Mouse (Mus musculus): ENCODE data around the gene Mapkap1.

The Mapkap1 gene

DNA sequence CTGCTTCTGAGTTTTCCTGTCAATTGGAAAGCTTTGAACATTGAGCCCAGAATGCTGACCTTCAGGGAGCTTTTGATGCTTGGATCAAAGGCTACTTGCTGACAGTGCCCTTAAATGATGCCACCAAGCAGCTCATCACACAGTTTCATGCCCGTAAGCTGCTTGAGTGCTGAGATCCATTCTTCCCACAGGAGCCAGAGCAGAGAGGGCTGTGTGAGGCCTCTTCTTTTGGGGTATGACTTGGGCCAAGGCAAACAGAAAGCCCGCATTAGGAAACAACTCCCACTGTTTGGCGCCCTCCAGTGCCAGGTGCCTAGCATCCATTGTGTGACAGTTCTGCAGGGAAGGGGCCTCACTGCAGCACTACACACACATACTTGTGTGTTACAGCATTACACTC, 123.5 kb downstream of the Mapkap1 start:
- in situ Hi-C loops (cut with MboI, MseI): no loop called here

DNA sequence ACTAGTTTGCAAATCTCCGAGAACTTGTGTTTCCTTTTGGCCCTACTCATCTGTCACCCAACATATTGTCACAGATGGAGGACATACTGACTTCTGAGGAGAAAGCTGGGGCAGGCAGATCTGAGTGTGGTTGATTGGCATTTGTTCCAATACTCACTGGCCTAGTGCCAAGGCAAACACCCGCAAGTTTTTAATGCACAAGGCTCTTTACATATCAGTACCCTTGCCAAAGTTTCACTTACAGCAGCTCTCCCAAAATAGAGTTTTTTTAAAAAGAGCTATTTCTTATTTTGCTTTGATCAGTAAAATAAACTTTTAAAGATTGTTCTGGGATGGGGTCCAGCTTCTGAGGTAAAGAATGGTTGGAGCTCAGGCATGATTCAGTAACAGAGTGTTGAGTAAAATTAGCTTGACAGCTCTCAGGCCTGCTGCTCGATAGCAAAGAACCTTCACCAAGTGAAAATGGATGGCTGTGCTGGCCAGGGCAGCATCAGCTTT, 125.3 kb downstream of the Mapkap1 start:
- in situ Hi-C loops (cut with MboI, MseI): no loop called here

DNA sequence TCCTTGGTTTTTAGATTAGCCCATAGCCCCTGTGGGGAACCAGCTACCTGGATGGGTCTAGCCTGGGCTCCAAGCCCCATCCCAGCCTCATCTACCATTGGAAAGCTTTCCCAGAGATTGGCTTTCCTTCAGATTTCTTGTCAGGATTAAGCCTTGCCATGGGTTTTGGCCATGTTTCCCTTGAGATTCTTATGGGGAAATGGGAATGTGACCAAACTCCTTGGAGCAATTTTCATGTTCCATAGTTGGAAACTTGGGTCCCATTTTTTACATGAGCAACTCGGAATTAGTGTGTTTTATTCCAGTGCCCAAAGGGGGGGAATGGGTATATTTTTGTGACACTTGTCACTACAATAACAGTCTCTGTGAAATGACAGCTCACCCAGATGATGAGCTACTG, 125.8 kb downstream of the Mapkap1 start:
- in situ Hi-C loops (cut with MboI, MseI): no loop called here

DNA sequence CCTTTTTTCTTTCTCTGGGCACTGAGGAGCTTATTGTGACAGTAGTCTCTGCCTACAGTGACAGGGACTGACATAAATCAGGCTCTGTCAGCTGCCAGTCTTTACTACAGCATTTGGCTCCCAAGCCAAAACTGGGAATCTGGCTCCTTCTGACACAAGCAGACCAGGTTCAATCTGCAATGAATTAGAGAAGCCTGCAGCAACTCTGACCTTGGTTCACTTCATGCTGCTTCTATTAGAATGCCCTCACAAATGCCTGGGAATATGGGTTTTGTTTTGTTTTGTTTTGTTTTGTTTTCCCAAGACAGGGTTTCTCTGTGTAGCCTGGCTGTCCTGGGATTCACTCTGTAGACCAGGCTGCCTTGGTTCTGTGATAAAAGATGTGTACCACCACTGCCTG, 126.7 kb downstream of the Mapkap1 start:
- in situ Hi-C loops (cut with MboI, MseI): no loop called here

DNA sequence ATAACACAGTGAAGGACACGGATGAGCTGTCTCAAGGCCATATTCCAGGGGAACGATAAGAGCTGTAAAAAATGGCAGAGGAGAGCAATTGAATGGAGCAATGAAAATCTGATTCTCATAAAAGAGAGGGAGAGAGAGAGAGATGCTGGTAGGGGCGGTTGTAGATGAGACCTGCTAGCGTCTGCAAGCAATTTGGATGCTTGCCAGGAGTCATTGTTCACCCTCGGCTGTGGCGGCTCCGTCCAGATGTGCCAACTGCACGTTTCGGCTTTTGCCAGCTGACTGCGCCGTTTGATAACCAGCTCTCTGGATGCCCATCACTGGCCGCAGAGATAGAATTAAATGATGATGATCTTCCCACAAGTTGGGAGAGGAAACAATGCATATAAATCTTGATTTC, 128.4 kb downstream of the Mapkap1 start:
- in situ Hi-C loops (cut with MboI, MseI): no loop called here

DNA sequence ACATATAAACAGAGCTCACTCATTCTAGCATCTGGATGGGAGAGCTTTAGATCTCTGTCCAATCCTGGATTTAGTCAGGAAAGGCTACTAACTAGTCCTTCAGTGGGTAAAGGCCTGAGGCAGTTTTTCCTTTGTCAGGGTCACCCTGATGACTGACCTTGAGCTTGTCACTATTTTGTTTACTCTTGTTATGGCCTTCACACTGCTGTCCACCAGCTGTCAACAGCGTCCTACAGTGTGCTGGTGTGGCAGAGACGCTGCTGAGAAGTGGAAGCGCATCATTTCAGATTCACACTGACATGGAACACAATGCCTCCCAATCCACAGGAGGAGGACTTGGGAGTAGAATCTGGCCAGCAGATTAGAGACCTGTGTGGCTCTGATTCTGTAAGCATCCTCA, 130.8 kb downstream of the Mapkap1 start:
- in situ Hi-C loops (cut with MboI, MseI): no loop called here

DNA sequence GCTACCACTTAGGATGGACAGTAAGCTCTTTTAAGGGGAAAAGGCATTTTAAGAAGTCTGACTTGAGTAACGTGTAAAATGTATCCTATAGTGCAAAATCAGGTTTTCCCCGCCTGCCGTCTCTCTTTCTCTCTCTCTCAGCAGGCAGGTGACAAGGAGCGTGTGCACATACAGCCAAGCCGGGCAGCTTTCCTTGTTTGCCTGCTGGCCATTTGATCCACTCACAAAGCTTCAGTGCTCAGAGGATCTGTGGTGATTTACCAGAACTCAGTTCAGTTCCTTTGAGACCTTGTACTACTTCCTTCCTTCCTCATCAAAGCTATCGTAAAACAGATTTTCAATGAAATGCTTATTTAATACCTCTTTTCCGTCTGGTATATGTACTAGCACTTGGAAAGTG, 137.0 kb downstream of the Mapkap1 start:
- in situ Hi-C loops (cut with MboI, MseI): no loop called here

DNA sequence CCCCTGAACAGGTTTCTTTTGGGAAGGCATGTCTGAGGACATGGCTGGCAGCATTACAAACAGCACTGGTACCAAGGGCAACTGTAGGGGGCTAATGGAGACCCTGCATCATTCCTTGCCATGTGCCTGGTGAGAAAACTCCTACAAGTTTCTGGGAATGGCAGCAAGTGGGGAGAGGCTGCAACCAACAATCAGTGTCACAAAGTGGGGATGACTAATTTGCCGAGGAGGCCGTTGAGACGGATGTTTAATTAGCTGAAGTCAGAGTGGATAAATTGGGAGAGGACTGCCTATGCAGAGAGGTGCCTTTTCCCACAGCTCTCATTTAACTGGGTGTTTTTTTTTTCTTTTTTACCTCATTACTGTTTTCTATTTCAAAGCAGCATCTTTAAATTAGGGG, 137.4 kb downstream of the Mapkap1 start:
- in situ Hi-C loops (cut with MboI, MseI): no loop called here

DNA sequence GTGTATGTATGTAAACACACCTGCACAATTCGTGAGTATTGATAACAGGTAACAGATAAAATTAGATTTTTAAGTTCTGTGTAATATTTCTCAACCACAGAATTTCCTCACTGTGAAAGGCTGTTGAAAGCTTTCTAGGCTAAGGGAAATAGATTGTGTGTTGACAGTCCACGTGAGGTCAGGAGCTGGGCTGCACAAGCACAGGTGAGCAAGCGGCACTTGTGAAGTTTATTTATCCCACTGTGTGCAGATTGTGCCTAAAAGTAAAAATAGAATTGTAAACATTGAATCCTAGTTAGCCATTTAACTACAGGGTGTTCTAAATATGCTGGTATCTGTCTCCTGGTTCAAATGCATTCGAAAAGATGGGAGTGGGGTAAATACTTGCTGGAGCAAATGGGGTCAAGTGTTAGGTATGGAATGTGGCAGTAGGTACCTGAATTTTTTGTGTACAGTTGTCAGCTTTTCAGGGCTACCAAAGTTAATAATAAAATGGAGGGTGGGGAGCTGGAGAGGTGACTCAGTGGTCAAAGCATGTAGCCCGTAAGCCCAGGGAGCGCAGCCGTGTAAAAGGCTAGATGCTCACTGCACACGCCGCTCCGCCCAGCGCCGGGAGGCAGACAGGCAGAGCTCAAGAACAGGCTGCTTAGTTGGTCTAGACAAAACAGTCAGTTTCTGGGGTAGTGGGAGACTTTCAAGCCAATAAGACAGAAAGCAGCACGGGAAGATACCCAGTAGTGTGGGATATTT, 138.2 kb downstream of the Mapkap1 start:
- in situ Hi-C loops (cut with MboI, MseI): no loop called here

DNA sequence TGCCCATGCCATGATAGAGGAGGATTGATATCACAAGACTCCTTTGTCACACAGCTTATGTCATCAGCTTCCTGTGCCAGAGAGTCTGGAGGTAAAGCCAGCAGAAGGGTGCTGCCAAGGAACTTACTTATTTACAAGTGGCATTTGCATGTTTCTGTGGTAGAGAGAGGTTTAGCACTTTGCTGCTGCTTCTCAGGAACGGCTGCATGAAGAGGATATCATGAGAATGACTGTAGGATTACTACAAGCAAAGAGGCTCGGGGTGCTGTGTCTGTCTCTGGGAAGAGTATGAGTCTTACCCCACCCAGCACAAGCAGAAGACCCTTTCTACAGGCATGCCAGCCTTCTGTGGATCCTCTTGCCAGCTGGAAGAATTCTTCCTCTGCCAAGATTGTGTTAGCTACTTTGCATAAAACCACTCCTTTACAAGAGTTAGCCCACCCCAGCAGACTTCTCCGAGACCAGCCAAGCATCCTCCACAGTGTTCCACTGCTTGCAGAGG, 139.7 kb downstream of the Mapkap1 start:
- in situ Hi-C loops (cut with MboI, MseI): no loop called here

DNA sequence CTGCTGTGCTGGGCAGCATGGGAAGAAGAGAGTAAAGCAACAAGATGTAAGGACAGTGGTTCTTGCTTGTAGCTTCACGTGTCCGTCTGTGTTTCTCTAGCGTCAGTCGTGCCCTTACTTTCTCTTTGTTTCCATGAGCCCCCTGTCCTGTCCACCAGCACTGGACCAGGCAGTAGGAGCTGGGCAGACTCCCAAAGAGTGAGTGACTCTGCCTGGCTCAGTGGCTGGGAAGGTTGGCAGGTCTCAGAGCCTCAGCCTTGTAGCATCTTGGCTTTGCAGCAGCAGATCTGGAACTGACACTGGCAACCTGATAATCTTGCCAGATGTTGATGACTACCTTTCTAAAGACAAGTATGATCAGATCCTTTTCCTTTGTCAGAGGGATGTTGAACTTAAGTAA, 140.9 kb downstream of the Mapkap1 start:
- in situ Hi-C loops (cut with MboI, MseI): no loop called here

DNA sequence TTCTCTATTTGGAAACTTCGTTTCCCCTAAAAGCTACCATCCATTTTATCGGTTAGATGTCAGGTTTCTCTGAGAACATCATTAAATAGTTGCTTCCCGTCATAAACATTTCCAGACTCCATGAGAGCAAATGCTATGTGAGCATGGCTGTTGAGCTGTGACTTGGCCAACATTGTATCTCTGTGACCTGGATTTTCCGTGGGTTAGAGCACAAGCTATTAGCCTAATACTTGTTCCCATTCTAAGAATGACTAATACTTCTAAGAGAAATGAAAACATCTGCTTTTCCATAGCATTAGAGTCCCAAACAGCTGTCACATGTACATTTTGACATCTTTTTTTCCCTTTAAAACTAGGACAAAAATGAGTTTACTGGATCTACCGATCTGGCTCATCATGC, 142.4 kb downstream of the Mapkap1 start:
- in situ Hi-C loops (cut with MboI, MseI): no loop called here

DNA sequence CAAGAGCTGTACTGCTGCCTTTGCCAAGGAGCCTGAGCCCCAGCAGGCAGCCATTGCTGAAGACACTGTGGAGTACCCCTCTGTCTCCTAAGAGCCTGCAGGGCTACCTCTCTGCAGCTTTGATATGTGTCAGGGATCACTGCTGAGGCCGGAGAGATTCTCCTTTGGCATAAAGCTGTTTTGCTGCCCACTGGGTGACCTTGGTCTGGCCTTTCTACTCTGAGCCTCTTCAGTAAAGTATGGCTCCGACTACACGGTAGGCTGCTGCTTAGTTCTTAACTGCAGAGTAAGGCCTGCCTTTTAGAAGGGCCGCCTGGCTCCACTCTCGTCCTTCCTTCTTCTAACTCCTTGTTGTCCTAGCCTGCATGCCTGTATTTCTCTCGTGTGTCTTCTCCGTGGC, 142.9 kb downstream of the Mapkap1 start:
- in situ Hi-C loops (cut with MboI, MseI): no loop called here

DNA sequence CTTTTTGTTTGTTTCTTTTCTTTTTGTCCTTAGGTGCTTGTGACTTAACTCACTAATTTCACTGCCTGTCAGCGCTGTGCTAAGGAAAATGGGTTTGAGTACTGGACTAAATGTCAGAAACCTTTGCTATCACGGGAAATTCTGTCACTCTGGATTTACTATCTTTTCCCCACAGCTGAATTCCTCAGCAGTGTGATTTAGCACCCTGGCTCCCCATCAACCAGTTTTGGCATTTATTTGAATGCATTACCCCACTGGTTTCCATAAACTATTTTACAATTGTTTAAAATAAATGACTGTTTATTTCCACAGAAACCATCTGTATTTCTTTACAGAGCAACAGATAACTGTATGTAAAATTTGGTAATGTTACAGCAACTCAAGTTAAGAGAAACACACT, 146.2 kb downstream of the Mapkap1 start:
- in situ Hi-C loops (cut with MboI, MseI): no loop called here

DNA sequence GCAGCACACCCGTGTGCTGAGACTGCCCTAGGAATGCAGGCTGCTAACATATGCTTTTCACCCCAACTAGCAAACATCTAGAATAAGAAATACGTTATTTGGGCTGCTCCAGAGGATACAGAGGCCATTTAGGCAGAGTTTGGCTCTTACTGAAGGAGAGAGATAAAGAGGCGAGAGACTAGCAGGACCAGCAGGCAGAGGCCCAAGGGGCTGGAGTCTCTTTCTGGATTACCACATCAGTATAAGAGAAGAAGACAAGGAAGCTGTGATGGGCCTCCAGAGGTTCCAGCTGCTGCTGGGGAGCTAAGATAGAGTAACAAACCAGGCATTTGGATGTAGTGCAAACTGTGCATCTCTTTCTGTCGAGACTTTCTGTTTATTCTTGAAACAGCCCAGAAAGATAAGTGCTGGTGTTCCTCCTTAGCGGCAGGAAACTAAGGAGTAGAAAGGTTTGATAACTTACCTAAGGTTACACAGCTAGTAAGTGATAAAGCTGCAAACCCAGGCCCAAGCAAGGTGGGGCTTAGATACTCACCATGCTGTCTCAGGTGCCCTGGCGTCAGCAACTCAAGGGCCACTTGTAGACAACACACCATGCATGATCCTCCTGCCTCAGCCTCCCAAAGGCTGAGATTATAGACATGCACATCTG, 147.1 kb downstream of the Mapkap1 start:
- in situ Hi-C loops (cut with MboI, MseI): no loop called here

DNA sequence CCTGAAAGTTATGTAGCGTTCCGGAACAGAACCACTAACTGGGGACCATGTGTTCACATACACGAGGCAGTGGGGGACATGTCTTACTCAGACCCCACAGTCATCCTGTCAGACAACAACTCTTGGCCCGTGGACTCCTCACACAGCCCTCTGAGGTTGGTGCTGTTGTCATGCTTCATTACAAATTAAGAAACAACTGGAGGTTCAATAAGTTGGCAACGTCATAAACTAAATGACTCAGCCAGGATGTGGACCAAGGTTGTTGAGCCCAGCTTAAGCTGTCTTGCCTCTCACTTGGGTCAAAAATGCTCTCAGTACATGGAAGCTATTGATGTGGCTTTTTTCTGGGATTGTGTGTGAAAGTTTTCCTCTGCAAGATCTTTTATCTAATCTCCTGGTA, 153.6 kb downstream of the Mapkap1 start:
- in situ Hi-C loops (cut with MboI, MseI): loop anchor here in 1 of 2 experiments (10.0 kb wide), 1 partner anchor 1535 kb away; no protein-coding TSS in a partner anchor

DNA sequence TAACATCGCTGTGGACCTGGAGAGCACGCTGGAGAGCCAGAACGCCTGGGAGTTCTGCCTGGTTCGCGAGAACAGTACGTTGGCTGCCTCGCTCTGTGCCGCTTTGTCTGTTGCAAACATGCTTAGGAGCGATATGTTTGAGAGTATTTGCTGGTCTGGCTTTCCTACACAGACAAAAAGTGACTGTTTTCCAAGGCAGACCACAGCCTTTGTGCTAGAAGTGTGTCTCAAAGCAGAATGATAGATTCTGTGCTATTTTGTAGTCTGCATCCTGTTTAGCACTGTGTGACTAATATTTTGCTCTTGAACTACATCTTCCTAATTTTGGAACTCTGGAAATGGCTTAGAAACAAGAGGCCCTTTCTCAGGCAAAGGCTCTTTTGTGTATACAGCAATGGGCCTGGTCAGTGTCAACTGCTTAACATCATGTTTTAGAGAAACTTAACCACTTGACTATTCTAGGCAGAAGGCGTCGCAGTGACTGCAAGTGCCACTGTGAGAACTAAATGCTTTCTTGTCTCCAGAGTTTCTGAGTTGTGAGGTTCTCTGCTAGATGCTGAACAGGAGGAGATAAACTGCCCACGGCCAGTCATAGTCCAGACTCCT, 156.6 kb downstream of the Mapkap1 start:
- in situ Hi-C loops (cut with MboI, MseI): loop anchor here in 1 of 2 experiments (10.0 kb wide), 1 partner anchor 1532 kb away; no protein-coding TSS in a partner anchor

DNA sequence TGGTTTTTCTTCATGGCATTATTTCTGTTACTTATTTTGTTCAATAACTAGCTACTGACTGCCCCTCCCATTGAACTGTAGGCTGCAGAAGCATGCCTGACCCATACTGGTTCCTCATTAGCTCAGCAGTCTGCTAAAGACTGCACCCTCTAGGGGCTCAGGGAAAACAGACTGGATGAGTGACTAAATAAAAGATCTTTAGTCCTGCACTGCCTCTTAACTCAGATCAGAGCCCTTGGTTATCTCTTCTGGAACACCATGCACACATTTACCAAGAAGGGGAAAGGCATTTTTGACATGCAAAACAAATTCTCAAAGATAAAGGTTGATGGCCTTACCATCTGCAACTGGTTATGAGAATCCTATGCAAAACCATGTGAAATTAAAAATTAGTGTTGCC, 157.3 kb downstream of the Mapkap1 start:
- in situ Hi-C loops (cut with MboI, MseI): loop anchor here in 1 of 2 experiments (10.0 kb wide), 1 partner anchor 1531 kb away; no protein-coding TSS in a partner anchor

DNA sequence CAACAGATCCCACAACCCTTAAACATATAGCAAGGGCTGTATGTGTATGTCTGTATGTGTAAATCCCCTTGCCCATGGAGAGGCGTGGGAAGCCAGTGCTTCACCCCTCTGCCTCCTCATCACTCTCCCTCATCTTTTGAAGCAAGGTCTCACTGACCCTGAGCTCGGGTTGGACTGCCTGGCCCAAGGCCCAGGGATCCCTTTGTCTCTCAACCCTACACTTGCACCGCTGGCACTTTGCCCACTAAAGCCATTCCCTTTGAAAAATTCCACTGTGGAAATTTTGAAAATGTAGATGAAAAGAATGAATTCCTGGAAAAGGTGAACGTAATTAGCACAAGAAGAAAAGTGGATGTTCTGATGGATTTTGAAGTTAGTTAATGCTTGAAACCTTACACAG, 159.6 kb downstream of the Mapkap1 start:
- in situ Hi-C loops (cut with MboI, MseI): loop anchor here in 1 of 2 experiments (10.0 kb wide), 1 partner anchor 1529 kb away; no protein-coding TSS in a partner anchor

DNA sequence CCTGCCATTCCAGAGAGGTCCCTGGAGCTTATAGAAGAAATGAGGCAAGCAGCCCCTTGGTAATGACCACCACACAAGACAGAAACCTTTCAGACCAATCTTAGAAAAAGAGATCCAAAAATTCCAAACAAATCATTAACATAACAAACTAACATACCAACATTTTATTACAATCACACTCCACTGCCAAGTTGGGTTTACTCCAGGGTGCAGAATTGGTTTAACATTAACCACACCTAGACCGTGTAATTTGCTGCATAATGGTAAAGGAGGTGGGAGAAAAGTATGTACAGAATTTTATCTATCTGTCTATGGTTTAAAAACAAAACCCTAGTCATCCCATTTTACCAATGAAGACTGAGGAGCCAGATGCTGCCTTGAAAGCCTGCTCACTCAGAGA, 160.0 kb downstream of the Mapkap1 start:
- in situ Hi-C loops (cut with MboI, MseI): loop anchor here in 1 of 2 experiments (10.0 kb wide), 1 partner anchor 1528 kb away; no protein-coding TSS in a partner anchor

DNA sequence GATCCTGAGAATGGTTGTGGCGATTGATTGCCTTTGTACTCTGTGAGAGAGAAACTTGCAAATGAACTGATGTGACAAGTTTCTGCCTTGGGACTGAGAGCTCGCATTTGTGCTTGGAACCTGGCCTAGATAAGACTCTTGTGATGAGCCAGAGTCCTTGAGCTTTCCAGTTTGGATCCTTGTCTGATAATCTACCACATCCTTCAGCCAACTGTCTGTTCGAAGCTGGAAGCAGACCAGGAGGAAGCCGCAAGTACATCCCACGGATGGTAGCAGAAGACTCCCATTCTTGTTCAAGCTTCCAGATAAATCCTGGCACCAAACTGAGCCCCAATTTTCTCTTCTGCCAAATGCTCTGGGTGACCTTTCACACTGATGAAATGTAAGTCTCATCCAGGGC, 162.6 kb downstream of the Mapkap1 start:
- in situ Hi-C loops (cut with MboI, MseI): loop anchor here in 1 of 2 experiments (10.0 kb wide), 1 partner anchor 1526 kb away; no protein-coding TSS in a partner anchor

DNA sequence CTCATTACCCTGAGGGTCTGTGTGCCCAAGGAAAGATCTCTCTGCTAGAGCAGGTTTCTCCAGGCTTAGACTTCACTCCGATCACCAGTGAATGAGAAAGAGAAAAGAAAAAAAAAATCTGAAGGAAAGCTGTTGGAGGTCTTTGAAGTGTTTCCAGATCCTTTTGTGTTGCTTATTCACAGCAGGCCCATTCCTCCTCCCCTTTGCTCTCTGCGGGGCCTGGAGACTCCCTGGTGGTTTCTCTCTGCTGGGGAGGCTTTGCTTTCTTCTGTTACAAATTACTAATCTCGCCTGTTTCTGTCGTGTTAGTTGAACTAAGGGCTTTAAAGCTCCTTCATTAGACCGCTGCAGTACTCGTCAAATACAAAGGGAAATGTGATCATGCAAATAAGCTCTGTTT, 163.8 kb downstream of the Mapkap1 start:
- in situ Hi-C loops (cut with MboI, MseI): no loop called here

Data from T-helper 17 cell (primary cell).